Mouse (Mus musculus) forebrain, embryonic 12.5 days (tissue): ENCODE data around the gene Coro1c. TPM values are rescaled to one million over a fixed set of nuclear protein-coding genes. Genes with fewer than 3 reads are reported as not detected.

Source experiments
- ATAC-seq: fragments of 200-750 bp; cut with Nextera tagmentation; 2 replicates; pipeline ENCODE4 v1.8.0; 2017; ENCODE audit warnings: moderate TSS enrichment; ENCODE audit not compliant: low FRiP score
- H3K27ac ChIP-seq: fragments of 300-500 bp; sonication (generic); 2 replicates; pipeline ENCODE4 v1.5.1; 2016; ENCODE audit warnings: mild to moderate bottlenecking
- H3K27me3 ChIP-seq: fragments of 300-500 bp; sonication (generic); 2 replicates; pipeline ENCODE4 v1.6.1; 2016; ENCODE audit warnings: mild to moderate bottlenecking
- H3K36me3 ChIP-seq: fragments of 300-500 bp; sonication (generic); replicated peaks from 2 replicates; pipeline ENCODE4 v1.6.1; 2016; ENCODE audit warnings: mild to moderate bottlenecking
- H3K4me1 ChIP-seq: fragments of 300-500 bp; sonication (generic); 2 replicates; pipeline ENCODE4 v1.6.1; 2016
- H3K4me2 ChIP-seq: fragments of 300-500 bp; sonication (generic); 2 replicates; pipeline ENCODE4 v1.6.1; 2016; ENCODE audit warnings: mild to moderate bottlenecking, moderate library complexity
- H3K4me3 ChIP-seq: fragments of 300-500 bp; sonication (generic); replicated peaks from 2 replicates; pipeline ENCODE4 v1.5.1; 2016; ENCODE audit warnings: mild to moderate bottlenecking
- H3K9ac ChIP-seq: fragments of 300-500 bp; sonication (generic); 2 replicates; pipeline ENCODE4 v1.6.1; 2016; ENCODE audit warnings: mild to moderate bottlenecking
- H3K9me3 ChIP-seq: fragments of 300-500 bp; sonication (generic); 2 replicates; pipeline ENCODE4 v1.6.1; 2016
- WGBS: fragments of 180-500 bp; shearing (Covaris S2); methylation state at CpG from one replicate; pipeline ENCODE4 v1.1.7; 2016; 5-methylcytosine and 5-hydroxymethylcytosine counted together
- polyA plus RNA-seq: library from polyadenylated mRNA; unstranded; fragments of >200 nt; fragmentation: Nextera tagmentation; extraction: Ambion mirVana; gene quantifications from 2 replicates; pipeline ENCODE4 v1.2.1, GENCODE M21; 2016

The Coro1c gene
- polyA plus RNA-seq, 1 experiment from 2014 or later, result 256 TPM

GRCm38 (mm10) chr5:113796401-113797148 lies 112.0 kb downstream of the Coro1c start:
- no peaks in the 10 kb centered on the region for H3K36me3 ChIP-seq
- peak overlapping the region; percentile 27; the same call in 1 of the 2 replicates for H3K27ac ChIP-seq
- ATAC-seq, result no peak
- H3K27me3 ChIP-seq, result peaks cover 26% of the 10 kb centered on the region; the same call in 1 of the 2 replicates
- no peak overlapping the region for H3K4me3 ChIP-seq
- peak overlapping the region; percentile 21 for H3K4me2 ChIP-seq
- H3K9ac ChIP-seq, result no peak overlapping the region
- whole genome bisulfite sequencing, result 9% methylated on average over 13 of the region's 13 CpGs
- no peaks in the 10 kb centered on the region for H3K9me3 ChIP-seq
- H3K4me1 ChIP-seq, result peaks cover 27% of the 10 kb centered on the region

Other genes starting within 250 kb of the Coro1c start
- gene 1700069L16Rik, start 184.0 kb downstream of the Coro1c start, polyA plus RNA-seq, result not detected in 2 replicates
- 5.4 and 7.2 TPM in 2 replicates for gene Ficd, start 173.0 kb downstream of the Coro1c start, polyA plus RNA-seq
- 78.4 and 78.8 TPM in 2 replicates for gene Sart3, start 136.2 kb downstream of the Coro1c start, polyA plus RNA-seq
- 107 and 113 TPM in 2 replicates for gene Iscu, start 136.0 kb downstream of the Coro1c start, polyA plus RNA-seq
- 13.9 and 19.4 TPM in 2 replicates for gene Tmem119, start 108.2 kb downstream of the Coro1c start, polyA plus RNA-seq
- 0.82 and 0.88 TPM in 2 replicates for gene Selplg, start 76.1 kb downstream of the Coro1c start, polyA plus RNA-seq
- 19.0 and 19.9 TPM in 2 replicates for gene Ssh1, start 85.1 kb upstream of the Coro1c start, polyA plus RNA-seq
- gene Dao, start 94.9 kb upstream of the Coro1c start, polyA plus RNA-seq, result not detected in 2 replicates
- 15.8 and 16.9 TPM in 2 replicates for gene Usp30, start 156.7 kb upstream of the Coro1c start, polyA plus RNA-seq
- gene Svop, start 182.8 kb upstream of the Coro1c start, polyA plus RNA-seq, result 40.2 and 45.7 TPM in 2 replicates
- gene Alkbh2, start 219.5 kb upstream of the Coro1c start, polyA plus RNA-seq, result 10.9 and 11.3 TPM in 2 replicates
- gene Ung, start 221.6 kb upstream of the Coro1c start, polyA plus RNA-seq, result 64.4 and 69.6 TPM in 2 replicates
- 1.7 and 1.9 TPM in 2 replicates for gene Acacb, start 237.8 kb upstream of the Coro1c start, polyA plus RNA-seq